Mouse (Mus musculus) adipocyte (in vitro differentiated cells): Measurements from ENCODE around the gene Gm21560.
"Not testable (repeated sequence)": the region's sequence is repeated elsewhere in the genome, so short reads cannot be mapped to it uniquely, and the experiment has no call there.

Experiments used
- DNase-seq: peaks from one replicate; pipeline ENCODE4 v3.0.0-alpha.2; 2016; ENCODE audit warnings: low spot score

Gene Gm21560

GRCm38 (mm10) chr14:6219192-6219591, at the start of gene Gm21560:
Gene Gm21560, minus strand, starts transcription at chr14:6219292.
- DNase-seq: not testable (repeated sequence)

DNA sequence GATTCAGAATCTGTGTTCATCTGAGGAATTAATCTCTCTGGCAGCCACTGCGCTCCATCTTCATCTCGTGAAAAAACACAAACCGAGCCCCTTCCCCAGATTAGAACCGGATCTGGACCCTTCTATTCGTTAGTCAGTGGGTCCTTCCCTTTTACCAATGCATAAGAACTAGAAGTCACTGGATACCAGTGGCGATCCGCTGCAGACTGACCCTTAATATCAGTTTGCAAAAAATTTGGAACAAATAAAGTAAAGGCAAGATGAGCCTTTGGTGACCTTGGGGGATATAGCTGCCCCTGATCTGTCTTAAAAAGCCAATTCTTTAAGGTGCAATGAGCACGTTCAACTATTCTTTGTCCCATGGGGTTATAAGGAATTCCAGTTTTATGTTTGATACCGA, 55.6 kb downstream of the Gm21560 start:
- DNase-seq: not testable (repeated sequence)

- peak; percentile 1 for DNase-seq
Observed at GRCm38 (mm10) chr14:6161085-6161484, 58.0 kb downstream of the Gm21560 start.
